Mouse (Mus musculus) intestine, postnatal 0 days (tissue): ENCODE measurements at regions not wholly inside any gene's neighbourhood (a gene's known extent, or its start where the extent isn't known, plus 50 kb on each side); places are given as distances from the start of the nearest gene placed in this dataset.

Experiments
- ATAC-seq: fragments of 200-750 bp; cut with Nextera tagmentation; 2 replicates; pipeline ENCODE4 v1.8.0; 2017; ENCODE audit warnings: mild to moderate bottlenecking, moderate TSS enrichment, moderate library complexity
- H3K27ac ChIP-seq: fragments of 300-500 bp; sonication (generic); 2 replicates; pipeline ENCODE4 v1.5.1; 2014; ENCODE audit warnings: mild to moderate bottlenecking, low read depth, low read length, moderate library complexity
- H3K27me3 ChIP-seq: fragments of 300-500 bp; sonication (generic); replicated peaks from 2 replicates; pipeline ENCODE4 v1.6.1; 2014; ENCODE audit warnings: low read length, mixed read lengths; ENCODE audit not compliant: control insufficient read depth, insufficient read depth
- H3K36me3 ChIP-seq: fragments of 300-500 bp; sonication (generic); 2 replicates; pipeline ENCODE4 v1.6.1; 2014; ENCODE audit warnings: mild to moderate bottlenecking, moderate library complexity; ENCODE audit not compliant: control insufficient read depth, insufficient read depth
- H3K4me1 ChIP-seq: fragments of 300-500 bp; sonication (generic); replicated peaks from 2 replicates; pipeline ENCODE4 v1.6.1; 2014; ENCODE audit warnings: antibody characterized with exemption, low read length, mixed read lengths; ENCODE audit not compliant: control insufficient read depth, insufficient read depth
- H3K4me2 ChIP-seq: fragments of 300-500 bp; sonication (generic); replicated peaks from 2 replicates; pipeline ENCODE4 v1.6.1; 2014; ENCODE audit warnings: low read depth, mild to moderate bottlenecking, moderate library complexity
- H3K4me3 ChIP-seq: fragments of 300-500 bp; sonication (generic); 2 replicates; pipeline ENCODE4 v1.5.1; 2014; ENCODE audit warnings: low read depth, low read length
- H3K9ac ChIP-seq: fragments of 300-500 bp; sonication (generic); 2 replicates; pipeline ENCODE4 v1.6.1; 2014; ENCODE audit warnings: mild to moderate bottlenecking, low read depth, low read length
- H3K9me3 ChIP-seq: fragments of 300-500 bp; sonication (generic); 2 replicates; pipeline ENCODE4 v1.6.1; 2016; ENCODE audit warnings: mixed run types; ENCODE audit not compliant: control insufficient read depth
- CTCF ChIP-seq: sonication (generic); IDR thresholded peaks from 2 replicates; pipeline ENCODE4 v1.5.1; 2016; ENCODE audit warnings: low read depth, mild to moderate bottlenecking, control low read depth, antibody characterized with exemption, moderate library complexity
- WGBS: fragments of 180-500 bp; shearing (Covaris S2); extraction: QIAGEN DNeasy Blood & Tissue Kit; methylation state at CpG from one replicate; pipeline ENCODE4 v1.1.7; 2014; 5-methylcytosine and 5-hydroxymethylcytosine counted together

DNA sequence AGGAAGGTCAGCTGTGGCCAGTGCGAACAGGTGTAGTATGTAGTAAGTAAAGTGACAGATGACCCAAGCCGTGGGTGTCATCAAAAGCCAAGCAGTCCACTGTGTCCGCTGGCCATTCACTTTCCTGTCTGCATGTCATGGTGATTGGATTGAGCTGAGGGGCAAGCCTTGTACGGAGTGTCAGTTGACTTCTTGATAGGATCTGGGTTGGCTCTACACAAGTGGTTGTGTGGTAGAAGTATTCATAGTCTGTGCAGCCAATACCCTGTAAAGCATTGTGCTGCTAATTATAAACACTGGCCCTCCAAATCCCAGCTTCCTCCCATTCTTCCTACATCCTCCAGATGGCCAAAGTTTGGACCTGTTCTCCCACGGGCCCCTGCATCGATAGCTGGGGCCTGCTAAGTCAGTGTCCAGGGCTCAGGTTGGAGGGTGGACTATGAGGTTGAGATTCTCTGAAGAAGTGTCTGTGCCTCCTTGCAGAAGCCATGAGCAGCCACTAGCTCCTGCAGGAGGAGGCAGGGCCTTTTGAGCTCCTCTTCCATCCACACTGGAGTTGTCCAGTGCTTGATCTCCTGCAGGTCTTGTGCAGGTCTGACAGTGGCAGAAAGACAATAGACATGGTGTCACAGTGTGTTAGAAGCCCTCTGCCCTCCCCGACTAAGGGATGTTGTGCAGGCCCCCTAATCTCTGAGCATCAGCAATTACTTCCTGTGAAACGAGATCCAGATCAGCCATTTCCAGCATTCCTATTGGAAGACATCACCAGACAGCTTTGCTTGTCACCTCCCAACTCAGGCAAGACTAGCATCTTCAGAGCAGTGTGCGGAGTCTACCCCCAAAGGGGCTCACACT lies 117.9 kb downstream of the Lrrc30 start:
- no peak for TF ChIP-seq CTCF
- no peak for ATAC-seq
- WGBS = 66% methylated on average over 9 of the region's 9 CpGs
- Histone ChIP-seq H3K36me3 (no peaks in the 10 kb centered on the region), H3K4me2 (no peak overlapping the region), H3K4me3 (no peak overlapping the region), H3K9me3 (no peaks in the 10 kb centered on the region), H3K27ac (no peak overlapping the region; the same call in 1 of the 2 replicates), H3K27me3 (no peaks in the 10 kb centered on the region), H3K4me1 (no peaks in the 10 kb centered on the region), H3K9ac (no peak overlapping the region)

DNA sequence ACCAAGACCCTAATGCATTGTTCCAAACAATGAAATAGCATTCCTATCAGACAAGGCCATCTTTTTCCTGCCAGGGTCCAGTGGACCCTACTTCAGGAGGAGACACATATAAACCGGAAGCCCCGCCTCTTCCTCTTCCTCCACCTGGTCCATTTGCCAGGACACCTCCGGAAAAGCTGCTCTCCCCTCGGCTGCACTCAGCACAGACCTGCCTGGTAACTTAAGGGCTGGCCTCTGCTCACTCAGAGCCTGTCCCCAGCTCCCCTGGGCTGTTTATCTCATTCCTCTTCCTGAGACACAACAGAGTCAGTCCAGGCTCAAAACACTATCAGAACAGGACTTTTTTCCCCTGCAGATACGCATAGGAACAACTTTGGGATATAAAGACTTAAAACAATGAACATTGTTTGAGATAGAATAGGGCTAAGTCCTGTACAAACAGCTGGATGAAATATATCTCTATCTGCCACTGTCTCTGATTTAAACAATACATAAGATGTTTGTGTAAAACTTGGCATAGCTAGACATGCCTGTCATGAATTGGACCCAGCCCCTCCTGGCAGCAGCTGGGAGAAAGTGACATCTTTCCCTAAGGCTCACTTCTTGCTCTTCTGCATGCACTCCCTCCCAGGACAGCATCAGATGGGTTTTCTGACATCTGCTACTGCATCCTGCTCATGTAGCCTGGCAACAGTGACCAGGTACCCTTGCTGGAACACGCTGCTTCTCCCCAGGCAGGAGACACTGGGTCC lies 119.6 kb downstream of the Lrrc30 start:
- no peak overlapping the region for H3K4me3 ChIP-seq
- no peaks in the 10 kb centered on the region for H3K4me1 ChIP-seq
- H3K27ac ChIP-seq = peak overlapping the region; percentile 1; the same call in 1 of the 2 replicates
- TF ChIP-seq CTCF = no peak
- ATAC-seq = no peak
- H3K4me2 ChIP-seq = no peak overlapping the region
- no peak overlapping the region for H3K9ac ChIP-seq
- H3K27me3 ChIP-seq = no peaks in the 10 kb centered on the region
- no peaks in the 10 kb centered on the region for H3K36me3 ChIP-seq
- WGBS = 54% methylated on average over 6 of the region's 6 CpGs
- no peaks in the 10 kb centered on the region for H3K9me3 ChIP-seq

DNA sequence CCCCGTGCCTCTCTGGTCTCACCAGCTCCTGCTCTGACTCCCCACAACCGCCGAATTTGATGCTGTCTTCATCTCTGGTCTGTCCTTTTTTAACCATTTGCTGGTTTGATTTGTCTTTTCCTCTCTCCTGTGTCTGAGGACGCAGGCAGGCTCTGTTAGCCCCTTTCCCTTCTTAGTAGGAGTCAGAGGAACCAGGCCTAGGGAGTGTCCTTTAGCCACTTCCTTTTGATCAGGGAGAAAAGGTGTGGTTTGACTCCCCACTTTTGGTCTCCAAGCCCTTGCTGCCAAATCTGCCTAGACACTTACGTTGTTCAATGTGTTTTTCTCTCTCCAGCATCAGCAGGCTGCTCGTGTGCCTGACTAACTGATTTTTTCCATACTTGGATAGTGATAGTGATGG lies 120.5 kb downstream of the Lrrc30 start:
- TF ChIP-seq CTCF = no peak
- ATAC-seq = no peak
- 77% methylated on average over 6 of the region's 6 CpGs for WGBS

DNA sequence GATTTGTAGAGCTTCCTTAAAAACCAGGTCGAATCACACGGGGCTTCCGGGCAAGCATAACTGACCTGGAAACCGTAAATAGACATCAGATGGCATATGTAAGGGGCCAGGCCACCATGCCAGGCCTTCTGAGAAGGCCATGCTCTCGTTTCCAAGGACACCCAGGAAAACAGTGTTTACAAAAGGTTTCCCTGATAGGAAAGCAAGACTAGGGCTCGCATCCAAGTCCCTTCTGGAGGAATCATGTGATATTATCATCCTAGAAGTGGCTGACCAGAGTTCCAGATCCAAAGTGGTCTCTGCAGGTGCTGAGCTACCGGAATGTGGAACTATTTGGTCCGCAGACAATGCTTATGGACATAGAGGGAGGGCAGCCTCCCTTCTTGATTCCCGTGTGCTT lies 122.6 kb downstream of the Lrrc30 start:
- WGBS = 63% methylated on average over 9 of the region's 9 CpGs
- no peak for ATAC-seq
- no peak overlapping the region for H3K27ac ChIP-seq

More for the DNA sequence above, 120.5 kb downstream of the Lrrc30 start:
- H3K27me3 ChIP-seq = no peaks in the 10 kb centered on the region
- H3K4me2 ChIP-seq = no peak overlapping the region
- no peak overlapping the region for H3K27ac ChIP-seq
- no peaks in the 10 kb centered on the region for H3K36me3 ChIP-seq
- no peaks in the 10 kb centered on the region for H3K4me1 ChIP-seq
- H3K9ac ChIP-seq = no peak overlapping the region
- no peaks in the 10 kb centered on the region for H3K9me3 ChIP-seq
- H3K4me3 ChIP-seq = no peak overlapping the region

DNA sequence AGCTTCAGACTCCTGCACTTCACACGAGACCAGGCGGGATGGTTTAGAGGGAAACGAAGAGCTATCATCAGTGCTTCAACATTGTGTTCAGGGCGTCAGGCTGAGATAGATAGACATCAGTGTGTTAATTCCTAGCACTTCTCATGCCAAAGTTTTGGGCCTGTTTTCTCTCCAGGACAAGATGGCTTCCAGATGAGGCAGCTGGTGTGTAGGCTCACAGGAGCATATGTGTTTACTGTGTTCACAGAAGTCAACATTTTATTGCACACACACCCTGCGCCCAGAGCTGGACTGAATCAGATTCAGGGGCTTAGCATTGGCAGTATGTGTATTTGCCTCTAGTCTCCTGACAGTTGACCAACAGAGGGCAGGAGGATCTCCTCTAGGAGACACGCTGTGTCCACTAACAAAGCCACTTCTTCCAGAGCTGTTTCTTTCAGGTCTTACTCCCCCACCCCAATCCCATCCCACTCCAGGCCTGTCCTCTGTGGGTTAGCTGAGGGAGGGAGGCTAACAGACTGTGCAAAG lies 123.4 kb downstream of the Lrrc30 start:
- 89% methylated on average over 6 of the region's 6 CpGs for WGBS
- Histone ChIP-seq H3K9me3 (no peaks in the 10 kb centered on the region), H3K9ac (no peak overlapping the region), H3K36me3 (no peaks in the 10 kb centered on the region), H3K4me3 (no peak overlapping the region), H3K4me2 (no peak overlapping the region), H3K4me1 (no peaks in the 10 kb centered on the region), H3K27me3 (no peaks in the 10 kb centered on the region), H3K27ac (no peak overlapping the region)
- no peak for TF ChIP-seq CTCF
- ATAC-seq = no peak

More for the DNA sequence above, 122.6 kb downstream of the Lrrc30 start:
- H3K4me3 ChIP-seq = no peak overlapping the region
- no peaks in the 10 kb centered on the region for H3K36me3 ChIP-seq
- H3K4me1 ChIP-seq = no peaks in the 10 kb centered on the region
- no peaks in the 10 kb centered on the region for H3K9me3 ChIP-seq
- no peaks in the 10 kb centered on the region for H3K27me3 ChIP-seq
- H3K9ac ChIP-seq = no peak overlapping the region
- no peak for TF ChIP-seq CTCF
- H3K4me2 ChIP-seq = no peak overlapping the region

DNA sequence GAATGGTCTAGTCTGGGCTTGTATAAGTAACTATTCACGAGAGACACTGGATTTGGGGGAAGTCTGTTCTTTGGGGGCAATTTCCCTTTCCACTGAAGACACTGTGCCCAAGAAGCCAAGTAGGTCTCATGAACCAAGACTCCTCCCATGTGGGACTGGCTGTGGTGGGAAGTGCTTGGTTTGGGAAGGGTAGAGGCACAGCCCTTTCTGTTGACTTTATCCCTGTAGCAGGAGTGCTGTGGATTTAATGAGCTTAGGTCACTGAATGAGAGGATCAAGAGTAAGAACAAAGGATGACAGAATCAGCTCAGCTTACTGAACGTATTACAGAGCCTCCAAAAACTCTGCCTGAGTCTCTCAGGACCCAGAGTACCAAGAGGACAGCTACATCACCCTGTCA lies 124.2 kb downstream of the Lrrc30 start:
- no peak for ATAC-seq
- Histone ChIP-seq H3K4me3 (no peak overlapping the region), H3K27ac (no peak overlapping the region), H3K27me3 (no peaks in the 10 kb centered on the region), H3K4me1 (no peaks in the 10 kb centered on the region), H3K4me2 (no peak overlapping the region), H3K36me3 (no peaks in the 10 kb centered on the region), H3K9me3 (no peaks in the 10 kb centered on the region), H3K9ac (no peak overlapping the region)
- WGBS = 47% methylated on average over 2 of the region's 2 CpGs
- no peak for TF ChIP-seq CTCF
